Mouse (Mus musculus): ENCODE data around the gene Pirt. TPM values are rescaled to one million over a fixed set of nuclear protein-coding genes. Genes with fewer than 3 reads are reported as not detected.

Gene Pirt
- total and polyA plus RNA-seq, 3 experiments, result 0.05 TPM; not detected in 2

GRCm38 (mm10) chr11:66920012-66920411 lies 8.2 kb downstream of the Pirt start:
- no peak for TF ChIP-seq TAL1 (conservative IDR thresholded peaks at IDR 0.05; ENCODE audit: low read depth, low read length)
- TF ChIP-seq GATA1 (IDR thresholded peaks at IDR 0.05; ENCODE audit: borderline replicate concordance, low read length), result no peak
- no peak for TF ChIP-seq POLR2AphosphoS5 (IDR thresholded peaks at IDR 0.05; ENCODE audit: insufficient replicate concordance, low read depth, low read length)
- TF ChIP-seq GATA2 (IDR thresholded peaks at IDR 0.05; ENCODE audit: borderline replicate concordance, low read depth, low read length), result no peak
- no peak for TF ChIP-seq CTCF (IDR thresholded peaks at IDR 0.05; ENCODE audit: low read depth, low read length)
- H3K4me3 ChIP-seq (ENCODE audit: low read depth, low read length), result no peak overlapping the region
- H3K27me3 ChIP-seq (ENCODE audit: insufficient read depth, low read length), result no peaks in the 10 kb centered on the region
- H3K4me1 ChIP-seq (ENCODE audit: insufficient read depth, low read depth, low read length), result no peaks in the 10 kb centered on the region
- peaks cover 37% of the 10 kb centered on the region for H3K9me3 ChIP-seq (replicated peaks)
- ATAC-seq (ENCODE audit: extremely low read depth, insufficient number of reproducible peaks, low FRiP score, poor library complexity, severe bottlenecking) (no peak), DNase-seq (ENCODE audit: low spot score) (no peak)
- H3K36me3 ChIP-seq (replicated peaks), result no peaks in the 10 kb centered on the region

- DNase-seq (ENCODE audit: low spot score) (no peak), ATAC-seq (ENCODE audit: extremely low read depth, insufficient number of reproducible peaks, low FRiP score, poor library complexity, severe bottlenecking) (no peak)
- TF ChIP-seq TAL1 (conservative IDR thresholded peaks at IDR 0.05; ENCODE audit: low read depth, low read length) (no peak), GATA2 (IDR thresholded peaks at IDR 0.05; ENCODE audit: borderline replicate concordance, low read depth, low read length) (no peak), CTCF (IDR thresholded peaks at IDR 0.05; ENCODE audit: low read depth, low read length) (no peak), GATA1 (IDR thresholded peaks at IDR 0.05; ENCODE audit: borderline replicate concordance, low read length) (no peak), POLR2AphosphoS5 (IDR thresholded peaks at IDR 0.05; ENCODE audit: insufficient replicate concordance, low read depth, low read length) (no peak)
- Histone ChIP-seq H3K36me3 (replicated peaks) (no peaks in the 10 kb centered on the region), H3K4me3 (ENCODE audit: low read depth, low read length) (no peak overlapping the region), H3K4me1 (ENCODE audit: insufficient read depth, low read depth, low read length) (no peaks in the 10 kb centered on the region), H3K9me3 (replicated peaks) (peaks cover 48% of the 10 kb centered on the region), H3K27me3 (ENCODE audit: insufficient read depth, low read length) (no peaks in the 10 kb centered on the region)
Measured at GRCm38 (mm10) chr11:66924095-66924823, 12.5 kb downstream of the Pirt start.

GRCm38 (mm10) chr11:66928311-66928710 lies 16.5 kb downstream of the Pirt start:
- DNase-seq (ENCODE audit: low spot score), result no peak
- H3K9me3 ChIP-seq (replicated peaks), result peaks cover 35% of the 10 kb centered on the region
- no peak for ATAC-seq (ENCODE audit: extremely low read depth, insufficient number of reproducible peaks, low FRiP score, poor library complexity, severe bottlenecking)
- H3K27me3 ChIP-seq (ENCODE audit: insufficient read depth, low read length), result no peaks in the 10 kb centered on the region
- TF ChIP-seq TAL1 (conservative IDR thresholded peaks at IDR 0.05; ENCODE audit: low read depth, low read length) (no peak), CTCF (IDR thresholded peaks at IDR 0.05; ENCODE audit: low read depth, low read length) (no peak)
- H3K4me3 ChIP-seq (ENCODE audit: low read depth, low read length), result no peak overlapping the region
- no peaks in the 10 kb centered on the region for H3K4me1 ChIP-seq (ENCODE audit: insufficient read depth, low read depth, low read length)
- H3K36me3 ChIP-seq (replicated peaks), result no peaks in the 10 kb centered on the region

- no peak for ATAC-seq (ENCODE audit: extremely low read depth, insufficient number of reproducible peaks, low FRiP score, poor library complexity, severe bottlenecking)
- Histone ChIP-seq H3K4me3 (ENCODE audit: low read depth, low read length) (no peak overlapping the region), H3K9me3 (replicated peaks) (peaks cover 25% of the 10 kb centered on the region), H3K4me1 (ENCODE audit: insufficient read depth, low read depth, low read length) (no peaks in the 10 kb centered on the region), H3K27me3 (ENCODE audit: insufficient read depth, low read length) (no peaks in the 10 kb centered on the region), H3K36me3 (replicated peaks) (no peaks in the 10 kb centered on the region)
- TF ChIP-seq CTCF (IDR thresholded peaks at IDR 0.05; ENCODE audit: low read depth, low read length) (no peak), POLR2AphosphoS5 (IDR thresholded peaks at IDR 0.05; ENCODE audit: insufficient replicate concordance, low read depth, low read length) (no peak), TAL1 (conservative IDR thresholded peaks at IDR 0.05; ENCODE audit: low read depth, low read length) (no peak), GATA1 (IDR thresholded peaks at IDR 0.05; ENCODE audit: borderline replicate concordance, low read length) (no peak), GATA2 (IDR thresholded peaks at IDR 0.05; ENCODE audit: borderline replicate concordance, low read depth, low read length) (no peak)
- no peak for DNase-seq (ENCODE audit: low spot score)
Measured at GRCm38 (mm10) chr11:66932827-66933599, 21.2 kb downstream of the Pirt start.

DNA sequence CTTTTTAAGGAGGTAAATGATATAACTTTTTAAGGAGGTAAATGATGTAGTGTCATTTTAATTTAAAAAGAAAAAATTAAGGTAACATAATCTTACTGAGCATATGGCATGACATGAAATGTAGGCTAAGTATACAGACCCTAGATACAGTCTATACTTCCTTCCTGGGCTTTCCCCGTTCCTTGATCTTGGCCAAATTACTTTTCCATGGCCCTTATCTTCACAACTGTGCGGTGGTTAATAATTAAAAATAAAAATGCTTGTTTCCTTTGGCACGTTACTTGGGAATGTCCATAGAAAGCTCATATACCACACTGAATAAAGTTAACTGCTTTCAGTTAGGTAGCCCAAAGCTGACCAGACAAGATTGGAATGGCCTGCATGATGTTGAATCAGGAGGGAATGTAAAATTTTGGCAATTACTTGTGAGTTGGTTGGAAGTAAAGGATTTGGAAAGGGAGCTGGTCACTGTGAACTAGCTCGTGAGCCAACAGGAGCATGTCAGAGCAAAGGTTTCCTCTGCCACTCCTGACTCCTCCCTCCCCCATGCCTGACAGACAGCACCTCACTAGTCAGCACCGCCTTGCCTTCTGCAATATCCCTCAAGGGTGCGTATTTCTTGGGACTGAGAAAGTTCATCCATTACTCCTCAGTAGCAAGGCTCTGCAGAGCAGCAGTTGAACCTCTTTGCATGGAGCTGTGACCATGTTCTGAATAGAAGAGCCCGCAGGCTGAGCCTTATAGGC lies 22.8 kb downstream of the Pirt start:
- no peak for TF ChIP-seq TAL1 (conservative IDR thresholded peaks at IDR 0.05; ENCODE audit: low read depth, low read length)
- TF ChIP-seq POLR2AphosphoS5 (IDR thresholded peaks at IDR 0.05; ENCODE audit: insufficient replicate concordance, low read depth, low read length), result no peak
- no peak for TF ChIP-seq GATA1 (IDR thresholded peaks at IDR 0.05; ENCODE audit: borderline replicate concordance, low read length)
- no peak for TF ChIP-seq GATA2 (IDR thresholded peaks at IDR 0.05; ENCODE audit: borderline replicate concordance, low read depth, low read length)
- Histone ChIP-seq H3K9me3 (replicated peaks) (peaks cover 22% of the 10 kb centered on the region), H3K4me3 (ENCODE audit: low read depth, low read length) (no peak overlapping the region), H3K4me1 (ENCODE audit: insufficient read depth, low read depth, low read length) (no peaks in the 10 kb centered on the region), H3K27me3 (ENCODE audit: insufficient read depth, low read length) (no peaks in the 10 kb centered on the region), H3K36me3 (replicated peaks) (no peaks in the 10 kb centered on the region)
- ATAC-seq (ENCODE audit: extremely low read depth, insufficient number of reproducible peaks, low FRiP score, poor library complexity, severe bottlenecking) (no peak), DNase-seq (ENCODE audit: low spot score) (no peak)

DNA sequence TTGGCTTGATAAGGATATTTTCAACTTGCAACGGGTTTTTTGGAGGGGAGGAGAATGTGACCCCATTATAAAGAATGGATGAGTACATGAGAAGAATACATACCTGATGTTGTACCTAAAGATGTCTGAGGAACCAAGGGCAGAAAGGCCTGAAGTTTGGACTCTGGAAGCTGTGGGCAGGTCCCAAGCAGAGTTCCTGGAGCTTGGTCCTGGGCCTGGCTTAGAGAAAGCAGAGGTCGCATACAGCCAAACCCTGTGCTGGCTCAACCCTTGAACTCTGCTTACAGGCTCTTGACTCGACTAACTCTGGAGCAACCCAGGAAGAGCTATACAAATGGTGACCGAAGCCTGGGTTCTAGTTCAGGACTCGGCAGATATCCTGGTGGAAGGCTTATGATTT lies 30.2 kb downstream of the Pirt start:
- Histone ChIP-seq H3K36me3 (replicated peaks) (no peaks in the 10 kb centered on the region), H3K9me3 (replicated peaks) (peaks cover 24% of the 10 kb centered on the region), H3K4me1 (ENCODE audit: insufficient read depth, low read depth, low read length) (no peaks in the 10 kb centered on the region), H3K4me3 (ENCODE audit: low read depth, low read length) (no peak overlapping the region), H3K27me3 (ENCODE audit: insufficient read depth, low read length) (no peaks in the 10 kb centered on the region)
- ATAC-seq (ENCODE audit: extremely low read depth, insufficient number of reproducible peaks, low FRiP score, poor library complexity, severe bottlenecking) (no peak), DNase-seq (ENCODE audit: low spot score) (no peak)
- TF ChIP-seq GATA2 (IDR thresholded peaks at IDR 0.05; ENCODE audit: borderline replicate concordance, low read depth, low read length) (no peak), GATA1 (IDR thresholded peaks at IDR 0.05; ENCODE audit: borderline replicate concordance, low read length) (no peak), POLR2AphosphoS5 (IDR thresholded peaks at IDR 0.05; ENCODE audit: insufficient replicate concordance, low read depth, low read length) (no peak), TAL1 (conservative IDR thresholded peaks at IDR 0.05; ENCODE audit: low read depth, low read length) (no peak), CTCF (IDR thresholded peaks at IDR 0.05; ENCODE audit: low read depth, low read length) (no peak)
